Mouse (Mus musculus) hindbrain, embryonic 11.5 days (tissue): Measurements from ENCODE around the gene Hcar1. TPM values are rescaled to one million over a fixed set of nuclear protein-coding genes. Genes with fewer than 3 reads are reported as not detected.
A peak's percentile ranks its signal among the peaks of the same experiment; 100 is the strongest.

Source experiments
- ATAC-seq: fragments of 200-750 bp; cut with Nextera tagmentation; 2 replicates; pipeline ENCODE4 v1.8.0; 2017; ENCODE audit warnings: mild to moderate bottlenecking, moderate TSS enrichment, moderate library complexity; ENCODE audit not compliant: low FRiP score
- DNase-seq: peaks from one replicate; pipeline ENCODE4 v3.0.0-alpha.2; 2015; ENCODE audit warnings: low spot score
- H3K27ac ChIP-seq: fragments of 300-500 bp; sonication (generic); 2 replicates; pipeline ENCODE4 v1.5.1; 2014; ENCODE audit warnings: mild to moderate bottlenecking, low read depth, low read length
- H3K27me3 ChIP-seq: fragments of 300-500 bp; sonication (generic); 2 replicates; pipeline ENCODE4 v1.6.1; 2014; ENCODE audit warnings: mild to moderate bottlenecking, low read length, moderate library complexity, mixed read lengths; ENCODE audit not compliant: control insufficient read depth, insufficient read depth
- H3K36me3 ChIP-seq: fragments of 300-500 bp; sonication (generic); 2 replicates; pipeline ENCODE4 v1.6.1; 2014; ENCODE audit warnings: mild to moderate bottlenecking, low read length, moderate library complexity, mixed read lengths; ENCODE audit not compliant: control insufficient read depth, insufficient read depth
- H3K4me1 ChIP-seq: fragments of 300-500 bp; sonication (generic); replicated peaks from 2 replicates; pipeline ENCODE4 v1.6.1; 2014; ENCODE audit warnings: low read length, mixed read lengths; ENCODE audit not compliant: control insufficient read depth, insufficient read depth
- H3K4me2 ChIP-seq: fragments of 300-500 bp; sonication (generic); replicated peaks from 2 replicates; pipeline ENCODE4 v1.6.1; 2014; ENCODE audit warnings: mild to moderate bottlenecking, low read depth, low read length
- H3K4me3 ChIP-seq: fragments of 300-500 bp; sonication (generic); 2 replicates; pipeline ENCODE4 v1.5.1; 2014; ENCODE audit warnings: low read depth, low read length
- H3K9ac ChIP-seq: fragments of 300-500 bp; sonication (generic); 2 replicates; pipeline ENCODE4 v1.6.1; 2014; ENCODE audit warnings: low read depth, low read length
- H3K9me3 ChIP-seq: fragments of 300-500 bp; sonication (generic); 2 replicates; pipeline ENCODE4 v1.6.1; 2016; ENCODE audit warnings: low read length; ENCODE audit not compliant: control insufficient read depth
- WGBS: fragments of 180-500 bp; shearing (Covaris S2); extraction: QIAGEN DNeasy Blood & Tissue Kit; methylation state at CpG from one replicate; pipeline ENCODE4 v1.1.7; 2014; 5-methylcytosine and 5-hydroxymethylcytosine counted together
- polyA plus RNA-seq: library from polyadenylated mRNA; unstranded; fragments of >200 nt; fragmentation: Nextera tagmentation; extraction: Ambion mirVana; gene quantifications from 2 replicates; pipeline ENCODE4 v1.2.1, GENCODE M21; 2014

Gene Hcar1
- polyA plus RNA-seq, 1 experiment from 2014 or later = 0.12 TPM

GRCm38 (mm10) chr5:123897352-123897751 lies 17.5 kb upstream of the Hcar1 start:
- Histone ChIP-seq H3K36me3 (no peaks in the 10 kb centered on the region), H3K27ac (no peak overlapping the region), H3K4me2 (no peak overlapping the region), H3K9ac (no peak overlapping the region), H3K27me3 (no peaks in the 10 kb centered on the region), H3K9me3 (no peaks in the 10 kb centered on the region), H3K4me1 (no peaks in the 10 kb centered on the region), H3K4me3 (no peak overlapping the region)
- no peak for DNase-seq
- ATAC-seq = no peak
- 89% methylated on average over 13 of the region's 13 CpGs for WGBS

GRCm38 (mm10) chr5:123896395-123896794 lies 16.6 kb upstream of the Hcar1 start:
- ATAC-seq (no peak), DNase-seq (no peak)
- WGBS = 88% methylated on average over 11 of the region's 11 CpGs

GRCm38 (mm10) chr5:123893520-123893919 lies 13.7 kb upstream of the Hcar1 start:
- no peak overlapping the region for H3K9ac ChIP-seq
- H3K4me1 ChIP-seq = no peaks in the 10 kb centered on the region
- WGBS = 95% methylated on average over 5 of the region's 5 CpGs
- no peak overlapping the region for H3K4me3 ChIP-seq
- ATAC-seq (no peak), DNase-seq (no peak)
- H3K4me2 ChIP-seq = no peak overlapping the region
- H3K9me3 ChIP-seq = no peaks in the 10 kb centered on the region
- H3K27me3 ChIP-seq = no peaks in the 10 kb centered on the region
- H3K36me3 ChIP-seq = no peaks in the 10 kb centered on the region
- H3K27ac ChIP-seq = no peak overlapping the region

More at GRCm38 (mm10) chr5:123896395-123896794, 16.6 kb upstream of the Hcar1 start:
- Histone ChIP-seq H3K9ac (no peak overlapping the region), H3K27ac (no peak overlapping the region), H3K4me2 (no peak overlapping the region), H3K4me3 (no peak overlapping the region), H3K4me1 (no peaks in the 10 kb centered on the region), H3K9me3 (no peaks in the 10 kb centered on the region), H3K36me3 (no peaks in the 10 kb centered on the region), H3K27me3 (no peaks in the 10 kb centered on the region)

- DNase-seq = peak; percentile 39
- 50% methylated on average over 6 of the region's 6 CpGs for WGBS
- Histone ChIP-seq H3K27ac (no peak overlapping the region), H3K4me1 (no peaks in the 10 kb centered on the region), H3K27me3 (no peaks in the 10 kb centered on the region), H3K9me3 (no peaks in the 10 kb centered on the region), H3K4me3 (no peak overlapping the region), H3K9ac (no peak overlapping the region), H3K36me3 (no peaks in the 10 kb centered on the region), H3K4me2 (no peak overlapping the region)
- no peak for ATAC-seq
Observed at GRCm38 (mm10) chr5:123891669-123892068, 11.8 kb upstream of the Hcar1 start.

- no peak overlapping the region for H3K27ac ChIP-seq
- H3K4me3 ChIP-seq = no peak overlapping the region
- no peaks in the 10 kb centered on the region for H3K36me3 ChIP-seq
- ATAC-seq (no peak), DNase-seq (no peak)
- H3K9ac ChIP-seq = no peak overlapping the region
- no peaks in the 10 kb centered on the region for H3K4me1 ChIP-seq
- 76% methylated on average over 5 of the region's 5 CpGs for WGBS
- H3K27me3 ChIP-seq = no peaks in the 10 kb centered on the region
- no peak overlapping the region for H3K4me2 ChIP-seq
- H3K9me3 ChIP-seq = no peaks in the 10 kb centered on the region
Observed at GRCm38 (mm10) chr5:123890987-123891386, 11.2 kb upstream of the Hcar1 start.

GRCm38 (mm10) chr5:123890312-123890711 lies 10.5 kb upstream of the Hcar1 start:
- no peak overlapping the region for H3K4me2 ChIP-seq
- no peak for ATAC-seq
- no peak overlapping the region for H3K4me3 ChIP-seq
- no peaks in the 10 kb centered on the region for H3K9me3 ChIP-seq
- no peak for DNase-seq
- no peak overlapping the region for H3K9ac ChIP-seq
- H3K27me3 ChIP-seq = no peaks in the 10 kb centered on the region
- 71% methylated on average over 2 of the region's 2 CpGs for WGBS
- no peaks in the 10 kb centered on the region for H3K36me3 ChIP-seq
- H3K4me1 ChIP-seq = no peaks in the 10 kb centered on the region
- H3K27ac ChIP-seq = no peak overlapping the region

GRCm38 (mm10) chr5:123886365-123886764 lies 6.5 kb upstream of the Hcar1 start:
- ATAC-seq = no peak
- Histone ChIP-seq H3K4me2 (no peak overlapping the region), H3K4me1 (no peaks in the 10 kb centered on the region), H3K27me3 (no peaks in the 10 kb centered on the region), H3K36me3 (no peaks in the 10 kb centered on the region), H3K4me3 (no peak overlapping the region), H3K9me3 (no peaks in the 10 kb centered on the region), H3K9ac (no peak overlapping the region), H3K27ac (no peak overlapping the region)
- WGBS = 67% methylated on average over 3 of the region's 3 CpGs
- DNase-seq = no peak

- H3K4me1 ChIP-seq = no peaks in the 10 kb centered on the region
- no peak overlapping the region for H3K9ac ChIP-seq
- 83% methylated on average over 10 of the region's 10 CpGs for WGBS
- H3K27ac ChIP-seq = no peak overlapping the region
- H3K36me3 ChIP-seq = no peaks in the 10 kb centered on the region
- no peak overlapping the region for H3K4me3 ChIP-seq
- ATAC-seq (no peak), DNase-seq (no peak)
- H3K4me2 ChIP-seq = no peak overlapping the region
- H3K27me3 ChIP-seq = no peaks in the 10 kb centered on the region
- no peaks in the 10 kb centered on the region for H3K9me3 ChIP-seq
Observed at GRCm38 (mm10) chr5:123884332-123884731, 4.5 kb upstream of the Hcar1 start.

GRCm38 (mm10) chr5:123883891-123884290 lies 4.1 kb upstream of the Hcar1 start:
- WGBS = 82% methylated on average over 7 of the region's 7 CpGs
- H3K36me3 ChIP-seq = no peaks in the 10 kb centered on the region
- H3K4me2 ChIP-seq = no peak overlapping the region
- no peak overlapping the region for H3K4me3 ChIP-seq
- no peak for DNase-seq
- no peaks in the 10 kb centered on the region for H3K9me3 ChIP-seq
- no peaks in the 10 kb centered on the region for H3K4me1 ChIP-seq
- H3K27ac ChIP-seq = no peak overlapping the region
- ATAC-seq = no peak
- H3K27me3 ChIP-seq = no peaks in the 10 kb centered on the region
- no peak overlapping the region for H3K9ac ChIP-seq
